Mouse (Mus musculus) forebrain, embryonic 13.5 days (tissue): ENCODE measurements around the gene Hsdl1. TPM values are rescaled to one million over a fixed set of nuclear protein-coding genes. Genes with fewer than 3 reads are reported as not detected.

Experiments used
- ATAC-seq: fragments of 200-750 bp; cut with Nextera tagmentation; 2 replicates; pipeline ENCODE4 v1.8.0; 2017
- H3K27ac ChIP-seq: fragments of 300-500 bp; sonication (generic); 2 replicates; pipeline ENCODE4 v1.5.1; 2015; ENCODE audit warnings: inconsistent platforms, mild to moderate bottlenecking, moderate library complexity
- H3K27me3 ChIP-seq: fragments of 300-500 bp; sonication (generic); 2 replicates; pipeline ENCODE4 v1.6.1; 2015; ENCODE audit warnings: mild to moderate bottlenecking, inconsistent platforms
- H3K36me3 ChIP-seq: fragments of 300-500 bp; sonication (generic); 2 replicates; pipeline ENCODE4 v1.6.1; 2015; ENCODE audit warnings: mild to moderate bottlenecking, inconsistent platforms; ENCODE audit not compliant: poor library complexity, severe bottlenecking
- H3K4me1 ChIP-seq: fragments of 300-500 bp; sonication (generic); 2 replicates; pipeline ENCODE4 v1.6.1; 2015; ENCODE audit warnings: inconsistent platforms
- H3K4me2 ChIP-seq: fragments of 300-500 bp; sonication (generic); 2 replicates; pipeline ENCODE4 v1.6.1; 2015; ENCODE audit warnings: inconsistent platforms, mild to moderate bottlenecking, moderate library complexity
- H3K4me3 ChIP-seq: fragments of 300-500 bp; sonication (generic); 2 replicates; pipeline ENCODE4 v1.5.1; 2015; ENCODE audit warnings: mild to moderate bottlenecking, inconsistent platforms
- H3K9ac ChIP-seq: fragments of 300-500 bp; sonication (generic); 2 replicates; pipeline ENCODE4 v1.6.1; 2015; ENCODE audit warnings: mild to moderate bottlenecking, inconsistent platforms
- H3K9me3 ChIP-seq: fragments of 300-500 bp; sonication (generic); replicated peaks from 2 replicates; pipeline ENCODE4 v1.6.1; 2016; ENCODE audit warnings: inconsistent platforms
- WGBS: fragments of 180-500 bp; shearing (Covaris S2); methylation state at CpG from one replicate; pipeline ENCODE4 v1.1.7; 2015; 5-methylcytosine and 5-hydroxymethylcytosine counted together
- polyA plus RNA-seq: library from polyadenylated mRNA; unstranded; fragments of >200 nt; fragmentation: Nextera tagmentation; extraction: Ambion mirVana; gene quantifications from 2 replicates; pipeline ENCODE4 v1.2.1, GENCODE M21; 2015

The Hsdl1 gene
- polyA plus RNA-seq, 1 experiment from 2014 or later = 109 TPM

- no peak for ATAC-seq
- Histone ChIP-seq H3K4me3 (no peak overlapping the region), H3K4me1 (peaks cover 9% of the 10 kb centered on the region), H3K27ac (no peak overlapping the region), H3K9me3 (no peaks in the 10 kb centered on the region), H3K36me3 (peaks cover 99% of the 10 kb centered on the region), H3K4me2 (no peak overlapping the region), H3K9ac (no peak overlapping the region), H3K27me3 (no peaks in the 10 kb centered on the region)
- WGBS = 89% methylated on average over 3 of the region's 3 CpGs
These were observed 60.0 kb downstream of the Hsdl1 start for GRCm38 (mm10) chr8:119514940-119515339.

- Histone ChIP-seq H3K27me3 (no peaks in the 10 kb centered on the region), H3K4me2 (no peak overlapping the region), H3K9me3 (no peaks in the 10 kb centered on the region), H3K27ac (no peak overlapping the region), H3K4me1 (peaks cover 9% of the 10 kb centered on the region), H3K4me3 (no peak overlapping the region), H3K36me3 (peaks cover 99% of the 10 kb centered on the region), H3K9ac (no peak overlapping the region)
- WGBS = 88% methylated on average over 4 of the region's 4 CpGs
- ATAC-seq = no peak
These were observed 61.6 kb downstream of the Hsdl1 start for GRCm38 (mm10) chr8:119513405-119513804.

Other genes with a start within 250 kb of the Hsdl1 start
- gene Hsbp1, start 230.7 kb downstream of the Hsdl1 start, polyA plus RNA-seq = 465 and 467 TPM in 2 replicates
- gene Mlycd, start 180.3 kb downstream of the Hsdl1 start, polyA plus RNA-seq = 11.0 and 11.1 TPM in 2 replicates
- 0.14 and 0.37 TPM in 2 replicates for gene Osgin1, start 141.1 kb downstream of the Hsdl1 start, polyA plus RNA-seq
- 13.3 and 15.3 TPM in 2 replicates for gene Necab2, start 128.5 kb downstream of the Hsdl1 start, polyA plus RNA-seq
- gene Slc38a8, start 73.5 kb downstream of the Hsdl1 start, polyA plus RNA-seq = not detected in 2 replicates
- gene Mbtps1, start 16.4 kb downstream of the Hsdl1 start, polyA plus RNA-seq = 67.2 and 70.5 TPM in 2 replicates
- gene Dnaaf1, start 52 bp upstream of the Hsdl1 start, polyA plus RNA-seq = 0.19 and 0.62 TPM in 2 replicates
- gene Taf1c, start 30.0 kb upstream of the Hsdl1 start, polyA plus RNA-seq = 15.2 and 16.8 TPM in 2 replicates
- not detected in 2 replicates for gene Adad2, start 37.6 kb upstream of the Hsdl1 start, polyA plus RNA-seq
- gene Kcng4, start 60.5 kb upstream of the Hsdl1 start, polyA plus RNA-seq = 0.17 TPM in 1 of 2 replicates, not detected in the other
- gene Wfdc1, start 91.2 kb upstream of the Hsdl1 start, polyA plus RNA-seq = 0.76 and 1.7 TPM in 2 replicates
- gene Atp2c2, start 124.8 kb upstream of the Hsdl1 start, polyA plus RNA-seq = not detected in 2 replicates
- 11.6 and 14.4 TPM in 2 replicates for gene Tldc1, start 203.2 kb upstream of the Hsdl1 start, polyA plus RNA-seq